Mouse (Mus musculus): ENCODE results near the gene Cdk8. TPM values are rescaled to one million over a fixed set of nuclear protein-coding genes. Genes with fewer than 3 reads are reported as not detected.

Gene Cdk8
- total and polyA plus RNA-seq, 3 experiments = 15.0 to 15.6 (median 15.5) TPM

DNA sequence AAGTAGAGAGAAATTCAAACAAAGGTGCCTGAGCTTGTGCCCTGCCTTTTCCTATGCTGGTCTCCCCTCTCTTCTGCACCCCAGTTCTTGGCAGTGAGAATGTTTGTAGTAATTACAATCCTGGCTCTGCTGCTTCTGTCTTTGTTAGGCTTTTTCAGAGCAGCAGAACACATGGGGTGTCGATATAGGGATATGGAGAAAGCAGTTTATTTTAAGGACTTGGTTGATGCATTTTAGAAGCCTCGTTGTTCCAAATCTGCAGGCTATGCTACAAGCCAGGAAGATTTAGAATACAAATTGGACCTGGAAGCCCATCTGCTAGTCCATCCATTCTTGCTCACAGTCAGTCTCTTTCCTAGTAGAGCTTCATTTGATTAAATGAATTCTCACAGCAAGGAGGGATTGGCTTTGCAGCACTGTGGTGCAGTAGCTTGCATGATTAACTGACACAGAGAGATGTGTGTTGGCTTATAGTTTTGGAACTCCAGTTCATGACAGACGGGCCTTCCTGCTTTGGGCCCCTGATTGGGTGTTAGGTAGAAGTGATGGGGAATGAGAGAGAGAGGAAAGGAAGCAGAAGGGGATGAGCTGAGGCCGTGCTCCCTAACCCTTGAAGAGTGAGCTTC lies 43.5 kb downstream of the Cdk8 start:
- Histone ChIP-seq H3K9ac (ENCODE audit: low read depth, low read length) (no peak overlapping the region), H3K4me3 (no peak overlapping the region), H3K27me3 (ENCODE audit: control insufficient read depth, insufficient read depth, low read length) (no peaks in the 10 kb centered on the region), H3K4me1 (ENCODE audit: control insufficient read depth, insufficient read depth, low read length) (no peaks in the 10 kb centered on the region), H3K36me3 (ENCODE audit: control insufficient read depth, insufficient read depth, low read length) (peaks cover 2% of the 10 kb centered on the region), H3K79me2 (replicated peaks; ENCODE audit: control insufficient read depth, insufficient read depth, low read length) (peaks cover 4% of the 10 kb centered on the region), H3K27ac (no peak overlapping the region)
- WGBS = 83% methylated on average over 4 of the region's 4 CpGs
- intact Hi-C loops (cut with DNase I) = no loop called here
- no peak for DNase-seq
- TF ChIP-seq CTCF (IDR thresholded peaks at IDR 0.05) (no peak), POLR2A (IDR thresholded peaks at IDR 0.05; ENCODE audit: insufficient read depth, low read depth, low read length) (no peak), EP300 (IDR thresholded peaks at IDR 0.05; ENCODE audit: insufficient read depth, low read depth, low read length) (no peak)

DNA sequence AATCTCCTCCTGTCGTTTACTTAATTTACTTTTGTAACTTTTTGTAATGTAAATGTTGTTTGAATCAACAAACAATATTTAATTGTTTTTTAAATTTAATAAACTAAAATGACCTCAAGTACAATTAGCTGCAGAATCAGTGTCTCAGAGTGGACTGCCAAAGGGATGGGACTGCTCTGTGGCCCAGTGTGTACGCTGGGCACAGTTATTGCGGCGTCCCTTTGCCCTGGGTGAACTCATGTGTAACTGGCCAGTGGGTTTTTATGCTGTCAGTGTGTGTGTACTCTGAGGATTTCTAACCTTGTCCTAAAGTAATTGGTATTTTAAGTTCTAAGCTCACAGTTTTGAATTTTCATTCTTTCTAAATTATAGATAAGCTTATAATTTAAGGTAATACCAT lies 46.5 kb downstream of the Cdk8 start:
- H3K9ac ChIP-seq (ENCODE audit: low read depth, low read length) = no peak overlapping the region
- H3K4me1 ChIP-seq (ENCODE audit: control insufficient read depth, insufficient read depth, low read length) = no peaks in the 10 kb centered on the region
- 86% methylated on average over 4 of the region's 4 CpGs for WGBS
- H3K27ac ChIP-seq = no peak overlapping the region
- H3K79me2 ChIP-seq (replicated peaks; ENCODE audit: control insufficient read depth, insufficient read depth, low read length) = peaks cover 4% of the 10 kb centered on the region
- TF ChIP-seq CTCF (IDR thresholded peaks at IDR 0.05) (no peak), EP300 (IDR thresholded peaks at IDR 0.05; ENCODE audit: insufficient read depth, low read depth, low read length) (no peak), POLR2A (IDR thresholded peaks at IDR 0.05; ENCODE audit: insufficient read depth, low read depth, low read length) (no peak)
- H3K36me3 ChIP-seq (ENCODE audit: control insufficient read depth, insufficient read depth, low read length) = no peaks in the 10 kb centered on the region; the same call in 1 of the 2 replicates
- intact Hi-C loops (cut with DNase I) = no loop called here
- H3K27me3 ChIP-seq (ENCODE audit: control insufficient read depth, insufficient read depth, low read length) = no peaks in the 10 kb centered on the region
- no peak overlapping the region for H3K4me3 ChIP-seq
- DNase-seq = no peak

DNA sequence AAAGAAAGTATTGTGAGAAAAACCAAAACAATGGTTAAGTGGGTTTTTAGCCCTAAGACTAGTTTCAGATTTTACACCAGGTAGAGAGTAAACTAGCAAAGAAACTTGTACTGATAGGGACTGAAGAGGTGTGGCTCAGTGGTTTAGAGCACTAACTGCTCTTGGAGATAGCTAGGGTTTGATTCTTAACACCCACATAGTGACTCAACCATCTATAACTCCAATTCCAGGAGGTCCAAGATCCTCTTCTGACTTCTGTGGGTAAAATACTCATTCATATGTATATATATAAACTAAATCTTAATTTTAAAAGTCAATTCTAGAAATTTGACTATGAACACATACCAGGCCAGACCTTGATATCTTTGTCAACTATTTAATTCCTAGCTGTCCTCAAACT lies 49.0 kb downstream of the Cdk8 start:
- no peak overlapping the region for H3K4me3 ChIP-seq
- intact Hi-C loops (cut with DNase I) = no loop called here
- H3K4me1 ChIP-seq (ENCODE audit: control insufficient read depth, insufficient read depth, low read length) = no peaks in the 10 kb centered on the region
- TF ChIP-seq EP300 (IDR thresholded peaks at IDR 0.05; ENCODE audit: insufficient read depth, low read depth, low read length) (no peak), POLR2A (IDR thresholded peaks at IDR 0.05; ENCODE audit: insufficient read depth, low read depth, low read length) (no peak)
- no peak overlapping the region for H3K27ac ChIP-seq
- no peaks in the 10 kb centered on the region for H3K27me3 ChIP-seq (ENCODE audit: control insufficient read depth, insufficient read depth, low read length)
- no peaks in the 10 kb centered on the region for H3K36me3 ChIP-seq (ENCODE audit: control insufficient read depth, insufficient read depth, low read length)
- H3K9ac ChIP-seq (ENCODE audit: low read depth, low read length) = no peak overlapping the region
- no peak for DNase-seq
- no peaks in the 10 kb centered on the region; the same call in 1 of the 2 replicates for H3K79me2 ChIP-seq (replicated peaks; ENCODE audit: control insufficient read depth, insufficient read depth, low read length)

DNA sequence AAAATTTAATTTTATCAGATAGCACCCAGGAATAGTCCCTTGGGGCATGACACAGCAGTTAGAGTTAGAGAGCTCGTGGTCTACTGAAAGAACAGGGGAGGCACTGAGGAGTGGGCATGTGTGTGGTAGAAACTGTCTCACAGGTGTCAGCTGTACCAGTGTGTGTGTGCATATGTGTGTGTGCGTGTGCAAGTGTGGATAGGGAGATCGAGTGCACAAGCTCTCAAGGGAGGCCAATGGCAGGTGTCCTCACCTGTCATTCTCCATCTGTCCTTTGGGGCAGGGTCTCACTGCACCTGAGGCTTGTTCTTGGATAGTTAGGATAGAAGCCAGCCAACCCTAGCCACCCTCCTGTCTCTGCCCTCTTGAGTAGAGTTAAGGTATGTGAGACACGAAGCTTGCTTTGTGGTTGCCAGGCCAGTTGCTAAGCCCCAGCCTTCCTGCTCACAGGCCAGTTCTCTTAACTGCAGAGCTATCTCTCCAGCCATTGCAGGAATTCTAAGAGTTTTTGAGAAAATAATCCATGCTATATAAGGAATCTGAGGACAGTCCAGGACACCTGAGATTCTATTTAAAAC lies 50.3 kb downstream of the Cdk8 start:
- intact Hi-C loops (cut with DNase I) = no loop called here
- TF ChIP-seq CTCF (IDR thresholded peaks at IDR 0.05) (no peak), POLR2A (IDR thresholded peaks at IDR 0.05; ENCODE audit: insufficient read depth, low read depth, low read length) (no peak), EP300 (IDR thresholded peaks at IDR 0.05; ENCODE audit: insufficient read depth, low read depth, low read length) (no peak)
- H3K4me3 ChIP-seq = no peak overlapping the region
- no peaks in the 10 kb centered on the region; the same call in 1 of the 2 replicates for H3K79me2 ChIP-seq (replicated peaks; ENCODE audit: control insufficient read depth, insufficient read depth, low read length)
- no peak overlapping the region for H3K9ac ChIP-seq (ENCODE audit: low read depth, low read length)
- DNase-seq = no peak
- H3K4me1 ChIP-seq (ENCODE audit: control insufficient read depth, insufficient read depth, low read length) = no peaks in the 10 kb centered on the region
- no peaks in the 10 kb centered on the region for H3K36me3 ChIP-seq (ENCODE audit: control insufficient read depth, insufficient read depth, low read length)
- H3K27ac ChIP-seq = no peak overlapping the region
- WGBS = 79% methylated on average over 4 of the region's 4 CpGs
- H3K27me3 ChIP-seq (ENCODE audit: control insufficient read depth, insufficient read depth, low read length) = no peaks in the 10 kb centered on the region

DNA sequence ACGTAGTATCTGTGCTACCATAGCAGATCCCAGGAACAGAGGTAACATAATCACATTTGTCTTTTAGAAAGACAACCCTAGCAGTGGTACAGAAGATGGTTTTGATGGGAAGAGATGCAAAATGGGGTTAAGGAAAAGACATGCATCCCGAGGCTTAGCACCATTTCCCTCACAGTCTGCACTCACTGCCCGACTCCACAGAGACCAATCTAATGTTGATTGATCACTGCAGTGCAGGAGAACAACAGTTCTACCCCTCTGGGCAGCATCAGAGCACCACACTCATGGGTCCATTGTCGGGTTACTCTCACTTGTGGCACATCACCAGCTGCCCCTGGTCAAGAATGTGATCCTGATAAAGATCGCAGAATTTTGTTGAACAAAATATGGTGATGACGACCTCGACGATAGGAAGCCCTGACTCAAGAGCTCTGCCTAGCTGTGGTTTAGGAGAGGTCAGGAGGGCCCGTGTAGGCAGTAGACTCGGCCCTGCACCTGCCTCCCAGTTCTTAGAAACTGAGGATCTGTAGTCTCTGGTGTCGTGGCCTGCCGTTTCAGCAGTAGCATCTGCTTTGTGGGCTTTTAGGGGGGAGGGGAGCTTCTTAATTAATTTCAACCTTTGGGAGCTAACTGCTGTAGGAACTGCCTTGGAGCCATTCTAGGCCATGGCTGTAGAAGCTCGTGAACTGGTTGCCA lies 51.0 kb downstream of the Cdk8 start:
- Histone ChIP-seq H3K79me2 (replicated peaks; ENCODE audit: control insufficient read depth, insufficient read depth, low read length) (no peaks in the 10 kb centered on the region; the same call in 1 of the 2 replicates), H3K4me1 (ENCODE audit: control insufficient read depth, insufficient read depth, low read length) (no peaks in the 10 kb centered on the region), H3K27ac (no peak overlapping the region), H3K4me3 (no peak overlapping the region), H3K9ac (ENCODE audit: low read depth, low read length) (no peak overlapping the region), H3K27me3 (ENCODE audit: control insufficient read depth, insufficient read depth, low read length) (no peaks in the 10 kb centered on the region), H3K36me3 (ENCODE audit: control insufficient read depth, insufficient read depth, low read length) (no peaks in the 10 kb centered on the region)
- DNase-seq = no peak
- 75% methylated on average over 13 of the region's 13 CpGs for WGBS
- intact Hi-C loops (cut with DNase I) = no loop called here
- TF ChIP-seq CTCF (IDR thresholded peaks at IDR 0.05) (no peak), EP300 (IDR thresholded peaks at IDR 0.05; ENCODE audit: insufficient read depth, low read depth, low read length) (no peak), POLR2A (IDR thresholded peaks at IDR 0.05; ENCODE audit: insufficient read depth, low read depth, low read length) (no peak)

DNA sequence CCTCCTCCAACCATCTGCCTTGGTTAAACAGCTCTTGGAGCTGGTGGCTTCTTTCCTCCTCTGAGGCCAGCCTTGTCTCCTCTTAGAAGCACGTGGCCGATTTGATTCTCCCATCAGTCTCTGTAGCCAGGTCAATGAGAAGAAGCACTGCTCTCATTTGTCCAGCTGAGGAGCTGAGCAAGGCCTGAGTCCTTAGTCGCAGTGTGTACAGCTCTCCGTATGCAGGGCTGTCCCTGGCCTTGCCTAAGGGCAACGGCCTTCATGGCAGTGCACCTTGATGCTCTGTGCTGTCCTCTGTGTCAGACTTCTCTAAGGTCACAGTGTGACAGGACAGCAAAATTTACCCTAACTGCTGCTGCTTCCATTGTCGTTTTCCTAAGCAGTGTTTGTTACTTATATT lies 52.9 kb downstream of the Cdk8 start:
- no peak for TF ChIP-seq EP300 (IDR thresholded peaks at IDR 0.05; ENCODE audit: insufficient read depth, low read depth, low read length)
- no peak for TF ChIP-seq CTCF (IDR thresholded peaks at IDR 0.05)
- TF ChIP-seq POLR2A (IDR thresholded peaks at IDR 0.05; ENCODE audit: insufficient read depth, low read depth, low read length) = no peak
- intact Hi-C loops (cut with DNase I) = no loop called here
- DNase-seq = no peak
- no peaks in the 10 kb centered on the region for H3K4me1 ChIP-seq (ENCODE audit: control insufficient read depth, insufficient read depth, low read length)
- H3K4me3 ChIP-seq = no peak overlapping the region
- H3K27me3 ChIP-seq (ENCODE audit: control insufficient read depth, insufficient read depth, low read length) = no peaks in the 10 kb centered on the region
- H3K79me2 ChIP-seq (replicated peaks; ENCODE audit: control insufficient read depth, insufficient read depth, low read length) = no peaks in the 10 kb centered on the region; the same call in 1 of the 2 replicates
- H3K9ac ChIP-seq (ENCODE audit: low read depth, low read length) = no peak overlapping the region
- H3K36me3 ChIP-seq (ENCODE audit: control insufficient read depth, insufficient read depth, low read length) = no peaks in the 10 kb centered on the region
- H3K27ac ChIP-seq = no peak overlapping the region
- 94% methylated on average over 6 of the region's 6 CpGs for WGBS
